23 mouse cellular contexts compared by ENCODE assay signal in genomic region chr11:33196447-33197132, GRCm38 (mm10). TPM values are rescaled to one million over a fixed set of nuclear protein-coding genes. Genes with fewer than 3 reads are reported as not detected.
DNase-seq lines count a peak whose midpoint lies in the region; ATAC-seq and TF ChIP-seq lines count a peak whose summit lies in the region.
"Had no signal": no experiment of that assay in that cellular context is flagged by ENCODE, and none has a peak within 500 bp of the region (broad histone marks: within the 10 kb centered on the region; RNA-seq: fewer than 3 reads in every experiment).

No protein-coding gene starts in this region.

- TF ChIP-seq POLR2A in heart, adult 2 months (IDR thresholded peaks at IDR 0.05; ENCODE audit: insufficient read depth, low read depth, low read length): no peak
- TF ChIP-seq POLR2A in cerebellum, adult 2 months (IDR thresholded peaks at IDR 0.05; ENCODE audit: borderline replicate concordance, insufficient read depth, low read length): no peak

- H3K9me3 ChIP-seq in heart, embryonic 12.5 days (replicated peaks): peaks cover 9% of the 10 kb centered on the region
- H3K9me3 ChIP-seq in hindbrain, embryonic 16.5 days (ENCODE audit: control insufficient read depth, low read length): peaks cover 8% of the 10 kb centered on the region
- H3K9me3 ChIP-seq: embryonic facial prominence, embryonic 12.5 days; liver, embryonic 15.5 days had no signal

- no peak overlapping the region for H3K9ac ChIP-seq in heart, embryonic 12.5 days
- no peak overlapping the region for H3K9ac ChIP-seq in heart, adult 2 months (ENCODE audit: low read depth, low read length)
- no peak overlapping the region for H3K9ac ChIP-seq in hindbrain, embryonic 16.5 days (ENCODE audit: low read depth, low read length)
- H3K9ac ChIP-seq: embryonic facial prominence, embryonic 12.5 days; forebrain, embryonic 12.5 days; heart, embryonic 13.5 days; liver, embryonic 15.5 days had no signal

- 0 out of 2 replicates have a peak overlapping the region, but pooled peaks have one; percentile 1 for H3K4me3 ChIP-seq in heart, embryonic 12.5 days
- H3K4me3 ChIP-seq in heart, adult 2 months: no peak overlapping the region
- H3K4me3 ChIP-seq in cerebellum, adult 2 months (replicated peaks; ENCODE audit: insufficient read depth, low read depth, low read length): no peak overlapping the region
- H3K4me3 ChIP-seq in hindbrain, embryonic 16.5 days (ENCODE audit: low read length): no peak overlapping the region
- H3K4me3 ChIP-seq: embryonic facial prominence, embryonic 12.5 days; forebrain, embryonic 12.5 days; heart, embryonic 13.5 days; liver, embryonic 15.5 days had no signal

- no peak overlapping the region for H3K4me2 ChIP-seq in heart, embryonic 12.5 days
- H3K4me2 ChIP-seq in hindbrain, embryonic 16.5 days (ENCODE audit: low read length): peak overlapping the region; percentile 26; the same call in 1 of the 2 replicates
- H3K4me2 ChIP-seq: embryonic facial prominence, embryonic 12.5 days; forebrain, embryonic 12.5 days; heart, embryonic 13.5 days; liver, embryonic 15.5 days had no signal

- TF ChIP-seq CTCF in heart, adult 2 months (IDR thresholded peaks at IDR 0.05): no peak
- TF ChIP-seq CTCF in cerebellum, adult 2 months (IDR thresholded peaks at IDR 0.05; ENCODE audit: borderline replicate concordance, insufficient read depth, low read depth, low read length): no peak

- peaks cover 20% of the 10 kb centered on the region for H3K4me1 ChIP-seq in heart, embryonic 12.5 days (replicated peaks)
- H3K4me1 ChIP-seq in heart, adult 2 months (ENCODE audit: control insufficient read depth, insufficient read depth, low read length): no peaks in the 10 kb centered on the region
- no peaks in the 10 kb centered on the region for H3K4me1 ChIP-seq in cerebellum, adult 2 months (ENCODE audit: control insufficient read depth, insufficient read depth, low read length)
- H3K4me1 ChIP-seq in hindbrain, embryonic 16.5 days (ENCODE audit: control insufficient read depth, insufficient read depth, low read depth, low read length): peaks cover 9% of the 10 kb centered on the region

- H3K27ac ChIP-seq in heart, embryonic 12.5 days (ENCODE audit: poor library complexity, severe bottlenecking): no peak overlapping the region
- no peak overlapping the region for H3K27ac ChIP-seq in heart, adult 2 months
- no peak overlapping the region for H3K27ac ChIP-seq in cerebellum, adult 2 months (ENCODE audit: insufficient read depth, low read length)
- no peak overlapping the region for H3K27ac ChIP-seq in hindbrain, embryonic 16.5 days (ENCODE audit: low read depth, low read length)
- H3K27ac ChIP-seq: embryonic facial prominence, embryonic 12.5 days; forebrain, embryonic 12.5 days; heart, embryonic 13.5 days; liver, embryonic 15.5 days had no signal

- intact Hi-C loops in heart, adult 2 months (cut with DNase I): no loop called here

- H3K79me2 ChIP-seq in heart, adult 2 months (replicated peaks; ENCODE audit: control insufficient read depth, insufficient read depth, low read length): no peaks in the 10 kb centered on the region

- H3K36me3 ChIP-seq in heart, embryonic 12.5 days: no peaks in the 10 kb centered on the region
- no peaks in the 10 kb centered on the region for H3K36me3 ChIP-seq in heart, adult 2 months (ENCODE audit: control insufficient read depth, insufficient read depth, low read length)
- H3K36me3 ChIP-seq in hindbrain, embryonic 16.5 days (ENCODE audit: control insufficient read depth, insufficient read depth, low read length): no peaks in the 10 kb centered on the region
- H3K36me3 ChIP-seq: embryonic facial prominence, embryonic 12.5 days; forebrain, embryonic 12.5 days; heart, embryonic 13.5 days; liver, embryonic 15.5 days had no signal

- TF ChIP-seq EP300 in heart, adult 2 months (IDR thresholded peaks at IDR 0.05; ENCODE audit: insufficient read depth, low read depth, low read length): no peak

- WGBS in heart, embryonic 12.5 days: 11% methylated on average over 24 of the region's 24 CpGs
- 17% methylated on average over 24 of the region's 24 CpGs for WGBS in heart, adult 2 months
- WGBS in cerebellum, adult 2 months: 31% methylated on average over 24 of the region's 24 CpGs
- WGBS in hindbrain, embryonic 16.5 days: 4% methylated on average over 24 of the region's 24 CpGs

- peaks cover 86% of the 10 kb centered on the region for H3K27me3 ChIP-seq in heart, embryonic 12.5 days (replicated peaks)
- peaks cover 42% of the 10 kb centered on the region for H3K27me3 ChIP-seq in heart, adult 2 months (ENCODE audit: control insufficient read depth, insufficient read depth, low read length)
- H3K27me3 ChIP-seq in cerebellum, adult 2 months (ENCODE audit: control insufficient read depth, insufficient read depth, low read length): peaks cover 3% of the 10 kb centered on the region; the same call in 1 of the 2 replicates
- peaks cover 50% of the 10 kb centered on the region for H3K27me3 ChIP-seq in hindbrain, embryonic 16.5 days (replicated peaks; ENCODE audit: control insufficient read depth, insufficient read depth, low read length)

- no peak for DNase-seq in heart, adult 2 months
- DNase-seq in cerebellum, adult 2 months: peak; percentile 40 to 51
- DNase-seq in cerebellum, postnatal 36 days: peak; percentile 27 to 40
- no peak for DNase-seq in gastrocnemius, postnatal 4 days (ENCODE audit: low spot score in 2 of 2)
- DNase-seq in thymus, postnatal 36 days: no peak
- no peak for DNase-seq in layer of hippocampus, adult 9-11 months
- DNase-seq: adrenal gland, adult 8-10 months; lung, postnatal 36 days had no signal

- ATAC-seq in heart, embryonic 12.5 days (ENCODE audit: insufficient number of reproducible peaks, low FRiP score): no peak
- no peak for ATAC-seq in hindbrain, embryonic 16.5 days

RNA-seq across cellular contexts. Expression of gene Tlx3, which starts 6.8 kb away (rescaled TPM):
- polyA plus RNA-seq in heart, embryonic 12.5 days (2016; fragmentation: Nextera tagmentation; extraction: Ambion mirVana): not detected in 2 replicates
- not detected for total RNA-seq in heart, adult 2 months (2021)
- polyA plus RNA-seq in heart, adult 2 months (2012; rRNA removed): not detected in 2 replicates
- 12.4 and 14.3 TPM in 2 replicates for polyA plus RNA-seq in cerebellum, adult 2 months (2012; rRNA removed)
- 9.1 and 11.5 TPM in 2 replicates for polyA plus RNA-seq in hindbrain, embryonic 16.5 days (2015; fragmentation: Nextera tagmentation; extraction: Ambion mirVana)
- not detected for total RNA-seq in gastrocnemius, postnatal 4 days (2021)
- total RNA-seq: gastrocnemius, adult 18-20 months; hematopoietic stem cell, adult 5-6 weeks; layer of hippocampus, adult 8-10 months; left cerebral cortex, postnatal 14 days had no signal
- polyA plus RNA-seq: C2C12; heart, embryonic 13.5 days; kidney, embryonic 14.5 days; liver, embryonic 15.5 days; small intestine, adult 2 months; stomach, embryonic 14.5 days; thymus, postnatal 0 days had no signal

RNA-seq across cellular contexts. Expression of gene Npm1, which starts 33.6 kb away (rescaled TPM):
- polyA plus RNA-seq in heart, embryonic 12.5 days (2016; fragmentation: Nextera tagmentation; extraction: Ambion mirVana): 513 and 525 TPM in 2 replicates
- 100 to 1,000 TPM; 136 to 161 TPM for total RNA-seq in heart, adult 2 months (2021)
- 57.6 and 101 TPM in 2 replicates for polyA plus RNA-seq in heart, adult 2 months (2012; rRNA removed)
- polyA plus RNA-seq in cerebellum, adult 2 months (2012; rRNA removed): 255 and 267 TPM in 2 replicates
- polyA plus RNA-seq in hindbrain, embryonic 16.5 days (2015; fragmentation: Nextera tagmentation; extraction: Ambion mirVana): 351 and 353 TPM in 2 replicates
- 100 to 1,000 TPM; 331 to 334 TPM for total RNA-seq in gastrocnemius, postnatal 4 days (2021)

RNA-seq across cellular contexts. Expression of gene Fgf18, which starts 49.4 kb away (rescaled TPM):
- 2.6 TPM in 2 replicates for polyA plus RNA-seq in heart, embryonic 12.5 days (2016; fragmentation: Nextera tagmentation; extraction: Ambion mirVana)
- 1 to 10 TPM; 3.3 to 4.1 TPM for total RNA-seq in heart, adult 2 months (2021)
- polyA plus RNA-seq in heart, adult 2 months (2012; rRNA removed): 3.0 and 3.7 TPM in 2 replicates
- polyA plus RNA-seq in cerebellum, adult 2 months (2012; rRNA removed): 5.4 and 7.2 TPM in 2 replicates
- polyA plus RNA-seq in hindbrain, embryonic 16.5 days (2015; fragmentation: Nextera tagmentation; extraction: Ambion mirVana): 7.2 and 9.0 TPM in 2 replicates
- 10 to 100 TPM; 19.9 to 21.2 TPM for total RNA-seq in gastrocnemius, postnatal 4 days (2021)
- total RNA-seq: hematopoietic stem cell, adult 5-6 weeks had no signal
- polyA plus RNA-seq: small intestine, adult 2 months had no signal

Comparison
In these comparisons a context has a peak if more than half of its experiments do, and no peak if none do; other contexts are left out.
1. DNase-seq: peak in cerebellum, adult 2 months (2 of 2) and cerebellum, postnatal 36 days (2 of 2); none in heart, adult 2 months (0 of 2), gastrocnemius, postnatal 4 days (0 of 2), thymus, postnatal 36 days (0 of 2) and layer of hippocampus, adult 9-11 months (single experiment).